Mouse (Mus musculus) forebrain, embryonic 16.5 days (tissue): Measurements from ENCODE around the gene H2-T24. TPM values are rescaled to one million over a fixed set of nuclear protein-coding genes. Genes with fewer than 3 reads are reported as not detected.

Experiments used
- ATAC-seq: fragments of 200-750 bp; cut with Nextera tagmentation; 2 replicates; pipeline ENCODE4 v1.8.0; 2017; ENCODE audit warnings: mild to moderate bottlenecking, moderate library complexity
- H3K27ac ChIP-seq: fragments of 300-500 bp; sonication (generic); 2 replicates; pipeline ENCODE4 v1.5.1; 2014; ENCODE audit warnings: low read length, control low read depth
- H3K27me3 ChIP-seq: fragments of 300-500 bp; sonication (generic); replicated peaks from 2 replicates; pipeline ENCODE4 v1.6.1; 2014; ENCODE audit warnings: low read length; ENCODE audit not compliant: control insufficient read depth, insufficient read depth
- H3K36me3 ChIP-seq: fragments of 300-500 bp; sonication (generic); 2 replicates; pipeline ENCODE4 v1.6.1; 2014; ENCODE audit not compliant: control insufficient read depth, insufficient read depth
- H3K4me1 ChIP-seq: fragments of 300-500 bp; sonication (generic); replicated peaks from 2 replicates; pipeline ENCODE4 v1.6.1; 2014; ENCODE audit warnings: low read length; ENCODE audit not compliant: control insufficient read depth, insufficient read depth
- H3K4me2 ChIP-seq: fragments of 300-500 bp; sonication (generic); 2 replicates; pipeline ENCODE4 v1.6.1; 2014; ENCODE audit warnings: mild to moderate bottlenecking, low read length, control low read depth
- H3K4me3 ChIP-seq: fragments of 300-500 bp; sonication (generic); replicated peaks from 2 replicates; pipeline ENCODE4 v1.5.1; 2014; ENCODE audit warnings: mild to moderate bottlenecking, low read length, control low read depth
- H3K9ac ChIP-seq: fragments of 300-500 bp; sonication (generic); replicated peaks from 2 replicates; pipeline ENCODE4 v1.6.1; 2014; ENCODE audit warnings: low read depth, low read length, control low read depth
- H3K9me3 ChIP-seq: fragments of 300-500 bp; sonication (generic); 2 replicates; pipeline ENCODE4 v1.6.1; 2016; ENCODE audit warnings: low read length; ENCODE audit not compliant: control insufficient read depth
- WGBS: fragments of 180-500 bp; shearing (Covaris S2); extraction: QIAGEN DNeasy Blood & Tissue Kit; methylation state at CpG from one replicate; pipeline ENCODE4 v1.1.7; 2014; 5-methylcytosine and 5-hydroxymethylcytosine counted together
- polyA plus RNA-seq: library from polyadenylated mRNA; unstranded; fragments of >200 nt; fragmentation: Nextera tagmentation; extraction: Ambion mirVana; gene quantifications from 2 replicates; pipeline ENCODE4 v1.2.1, GENCODE M21; 2015

Gene H2-T24
- polyA plus RNA-seq, 1 experiment from 2014 or later, result 6.4 TPM

DNA sequence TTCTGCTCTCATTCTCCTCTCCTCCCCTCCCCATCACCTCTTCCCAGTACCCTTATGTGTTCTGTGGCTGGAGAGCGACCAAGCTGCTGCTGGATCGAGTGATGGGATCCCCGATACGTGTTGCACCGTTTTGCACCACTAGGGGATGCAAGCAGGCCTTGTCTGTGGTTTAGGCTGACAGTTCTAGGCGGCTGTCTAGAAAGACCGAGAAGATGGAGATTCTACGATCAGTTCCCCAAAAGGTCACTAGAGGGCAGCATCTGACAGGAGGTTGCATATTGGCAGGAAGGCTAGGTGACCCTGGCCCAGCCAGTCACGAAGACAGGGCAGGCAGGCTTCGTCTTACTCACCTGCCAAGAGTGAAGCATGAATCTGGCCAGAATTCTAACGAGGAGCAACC lies 23.4 kb downstream of the H2-T24 start:
- Histone ChIP-seq H3K4me2 (no peak overlapping the region), H3K27me3 (no peaks in the 10 kb centered on the region), H3K9ac (no peak overlapping the region), H3K9me3 (no peaks in the 10 kb centered on the region), H3K36me3 (no peaks in the 10 kb centered on the region), H3K4me1 (peaks cover 26% of the 10 kb centered on the region), H3K4me3 (no peak overlapping the region), H3K27ac (no peak overlapping the region)
- under 1% methylated on average over 11 of the region's 11 CpGs for WGBS
- ATAC-seq, result peak; percentile 67

DNA sequence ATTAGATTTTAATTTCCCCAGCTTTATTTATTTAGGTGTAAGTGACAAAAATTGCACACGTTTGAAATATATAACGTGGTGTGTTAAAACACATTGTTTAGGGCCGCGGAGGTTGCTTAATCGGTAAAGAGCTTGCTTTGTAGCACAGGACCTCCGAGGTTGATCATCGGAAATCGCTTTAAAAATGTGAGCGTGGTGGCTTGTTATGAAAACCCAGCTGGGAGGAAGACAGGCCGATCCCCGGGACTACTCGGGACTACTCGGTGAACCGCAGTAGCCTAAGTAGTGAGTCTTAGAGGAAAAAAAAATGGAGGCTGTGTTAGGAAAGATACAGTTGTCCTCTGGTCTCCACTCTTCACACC lies 25.5 kb downstream of the H2-T24 start:
- no peak for ATAC-seq
- Histone ChIP-seq H3K9ac (peak overlapping the region; percentile 60), H3K36me3 (no peaks in the 10 kb centered on the region), H3K27me3 (no peaks in the 10 kb centered on the region), H3K27ac (peak overlapping the region; percentile 75; the same call in 1 of the 2 replicates), H3K9me3 (no peaks in the 10 kb centered on the region), H3K4me2 (peak overlapping the region; percentile 78), H3K4me1 (peaks cover 26% of the 10 kb centered on the region), H3K4me3 (peak overlapping the region; percentile 67)
- WGBS, result 5% methylated on average over 14 of the region's 14 CpGs

DNA sequence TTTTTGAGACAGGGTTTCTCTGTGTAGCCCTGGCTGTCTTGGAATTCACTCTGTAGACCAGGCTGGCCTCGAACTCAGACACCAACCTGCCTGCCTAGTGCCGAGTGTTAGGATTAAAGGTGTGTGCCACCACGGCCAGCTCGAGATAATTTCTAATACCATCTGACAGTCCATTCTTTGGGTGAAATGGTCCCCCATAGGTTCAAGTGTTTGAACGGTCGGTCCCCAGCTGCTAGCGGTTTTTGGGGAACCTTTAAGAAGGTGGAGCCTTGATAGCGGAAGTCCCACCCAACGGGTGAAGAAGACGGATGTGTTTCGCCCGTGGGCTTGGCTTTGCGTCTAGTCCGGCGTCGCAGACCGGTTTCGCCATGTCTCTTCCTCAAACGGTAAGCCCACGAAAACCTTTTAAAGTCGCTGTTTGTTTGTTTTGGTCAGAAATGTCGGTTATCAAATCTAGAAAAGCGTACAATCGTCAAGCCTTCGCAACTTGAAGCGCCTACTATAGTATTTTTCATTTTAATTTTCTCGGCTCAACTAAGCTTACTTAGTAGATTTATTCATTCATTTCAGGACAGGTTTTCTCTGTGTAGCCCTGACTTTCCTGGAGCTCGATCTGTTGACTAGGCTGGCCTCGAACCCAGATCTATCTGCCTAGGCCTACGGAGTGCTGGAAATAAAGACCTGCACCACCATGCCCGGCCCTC lies 26.0 kb downstream of the H2-T24 start:
- 3% methylated on average over 31 of the region's 31 CpGs for WGBS
- Histone ChIP-seq H3K4me1 (peaks cover 26% of the 10 kb centered on the region), H3K27me3 (no peaks in the 10 kb centered on the region), H3K4me3 (peak overlapping the region; percentile 67), H3K9ac (peak overlapping the region; percentile 60), H3K4me2 (peak overlapping the region; percentile 78), H3K36me3 (peaks cover under 1% of the 10 kb centered on the region; the same call in 1 of the 2 replicates), H3K9me3 (no peaks in the 10 kb centered on the region), H3K27ac (peak overlapping the region; percentile 75)
- ATAC-seq, result peak; percentile 77

DNA sequence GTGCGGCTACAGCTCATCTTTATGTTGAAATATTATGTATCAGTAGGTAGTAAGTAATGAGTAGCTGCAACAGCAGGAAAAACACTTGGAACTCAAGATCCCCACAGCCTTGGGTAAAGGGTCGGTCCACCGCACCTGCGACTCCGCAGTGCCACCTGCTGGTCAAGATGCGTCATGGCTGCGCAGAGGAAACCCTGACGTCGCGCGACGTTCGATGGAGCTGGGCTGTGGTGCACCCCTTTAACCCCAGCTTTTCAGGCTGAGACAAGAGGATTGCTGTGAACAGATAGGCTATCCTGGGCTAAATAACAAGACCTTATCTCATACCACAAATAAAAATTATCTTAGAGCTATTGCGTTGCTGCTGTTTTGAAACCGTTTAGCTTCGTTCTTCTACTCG lies 26.7 kb downstream of the H2-T24 start:
- peak overlapping the region; percentile 44 for H3K4me2 ChIP-seq
- no peaks in the 10 kb centered on the region for H3K27me3 ChIP-seq
- peak; percentile 73 for ATAC-seq
- WGBS, result 8% methylated on average over 17 of the region's 17 CpGs
- no peak overlapping the region for H3K27ac ChIP-seq
- H3K4me1 ChIP-seq, result peaks cover 26% of the 10 kb centered on the region
- no peak overlapping the region for H3K9ac ChIP-seq
- H3K36me3 ChIP-seq, result peaks cover 3% of the 10 kb centered on the region; the same call in 1 of the 2 replicates
- H3K9me3 ChIP-seq, result no peaks in the 10 kb centered on the region
- H3K4me3 ChIP-seq, result peak overlapping the region; percentile 67

DNA sequence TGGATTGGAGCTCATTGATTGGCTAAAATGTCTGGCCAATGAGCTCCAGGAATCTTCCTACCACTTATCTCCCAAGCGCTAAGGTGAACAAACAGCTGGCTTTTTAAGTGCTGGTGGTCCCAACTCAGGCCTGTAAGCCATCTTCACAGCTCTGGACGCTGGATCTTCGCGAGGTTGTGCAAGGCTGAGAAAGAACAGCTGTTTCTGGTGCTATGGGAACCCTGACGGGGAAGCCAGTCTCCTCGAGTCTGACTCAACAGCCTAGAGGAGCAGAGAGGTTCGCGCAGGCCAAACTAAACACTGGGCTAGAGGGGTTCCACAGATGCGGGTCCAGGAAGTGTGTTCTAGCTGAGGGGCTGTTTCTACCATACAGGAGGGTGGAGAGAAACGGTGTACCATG lies 28.6 kb downstream of the H2-T24 start:
- Histone ChIP-seq H3K4me1 (peaks cover 17% of the 10 kb centered on the region), H3K9ac (no peak overlapping the region), H3K9me3 (no peaks in the 10 kb centered on the region), H3K36me3 (peaks cover 3% of the 10 kb centered on the region; the same call in 1 of the 2 replicates), H3K27ac (no peak overlapping the region), H3K4me3 (no peak overlapping the region), H3K4me2 (no peak overlapping the region), H3K27me3 (no peaks in the 10 kb centered on the region)
- WGBS, result 49% methylated on average over 10 of the region's 10 CpGs
- ATAC-seq, result no peak

DNA sequence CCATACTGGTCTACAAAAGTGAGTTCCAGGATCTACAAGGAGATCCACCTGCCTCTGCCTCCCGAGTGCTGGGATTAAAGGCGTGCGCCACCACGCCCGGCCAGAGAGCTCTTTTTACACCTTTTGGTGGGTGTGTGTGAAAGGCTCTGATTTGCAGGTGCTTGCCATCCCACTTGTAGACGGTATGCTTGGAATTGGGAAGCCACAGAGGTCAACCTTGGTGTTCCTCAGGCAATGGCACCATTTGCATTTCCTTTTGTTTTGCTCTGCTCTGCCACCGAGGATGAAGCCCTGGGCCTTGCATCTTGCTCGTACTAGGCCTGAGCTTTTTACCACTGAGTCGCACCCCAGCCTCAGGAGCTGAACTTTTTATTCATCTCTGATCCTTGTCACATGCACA lies 38.6 kb downstream of the H2-T24 start:
- no peak overlapping the region for H3K27ac ChIP-seq
- peaks cover 17% of the 10 kb centered on the region for H3K4me1 ChIP-seq
- no peaks in the 10 kb centered on the region for H3K9me3 ChIP-seq
- 90% methylated on average over 9 of the region's 9 CpGs for WGBS
- H3K4me3 ChIP-seq, result no peak overlapping the region
- no peak for ATAC-seq
- no peaks in the 10 kb centered on the region for H3K27me3 ChIP-seq
- H3K36me3 ChIP-seq, result peaks cover 7% of the 10 kb centered on the region; the same call in 1 of the 2 replicates
- H3K4me2 ChIP-seq, result no peak overlapping the region
- no peak overlapping the region for H3K9ac ChIP-seq

DNA sequence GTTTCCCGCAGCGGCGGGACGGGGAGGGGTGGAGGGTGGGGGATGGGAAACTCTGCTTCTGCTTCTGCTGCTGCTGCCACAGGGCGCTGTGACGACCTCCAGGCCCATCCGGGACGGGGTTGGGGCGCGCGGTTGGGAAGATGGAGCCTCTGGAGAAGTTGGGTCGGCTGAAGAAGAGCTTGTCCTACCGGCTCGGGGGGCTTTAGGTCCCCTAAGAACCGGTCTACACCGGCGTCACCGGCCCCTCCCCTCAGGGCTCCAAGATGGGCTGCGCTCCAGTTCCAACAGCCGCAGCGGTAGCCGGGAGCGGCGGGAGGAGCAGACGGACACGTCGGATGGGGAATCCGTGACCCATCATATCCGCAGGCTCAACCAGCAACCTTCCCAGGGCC lies 40.0 kb downstream of the H2-T24 start:
- Histone ChIP-seq H3K4me3 (peak overlapping the region; percentile 97), H3K9ac (peak overlapping the region; percentile 76), H3K4me1 (peaks cover 17% of the 10 kb centered on the region), H3K27me3 (no peaks in the 10 kb centered on the region), H3K9me3 (no peaks in the 10 kb centered on the region), H3K36me3 (peaks cover 7% of the 10 kb centered on the region; the same call in 1 of the 2 replicates), H3K4me2 (peak overlapping the region; percentile 79), H3K27ac (peak overlapping the region; percentile 96)
- WGBS, result under 1% methylated on average over 29 of the region's 29 CpGs
- ATAC-seq, result peak; percentile 27

DNA sequence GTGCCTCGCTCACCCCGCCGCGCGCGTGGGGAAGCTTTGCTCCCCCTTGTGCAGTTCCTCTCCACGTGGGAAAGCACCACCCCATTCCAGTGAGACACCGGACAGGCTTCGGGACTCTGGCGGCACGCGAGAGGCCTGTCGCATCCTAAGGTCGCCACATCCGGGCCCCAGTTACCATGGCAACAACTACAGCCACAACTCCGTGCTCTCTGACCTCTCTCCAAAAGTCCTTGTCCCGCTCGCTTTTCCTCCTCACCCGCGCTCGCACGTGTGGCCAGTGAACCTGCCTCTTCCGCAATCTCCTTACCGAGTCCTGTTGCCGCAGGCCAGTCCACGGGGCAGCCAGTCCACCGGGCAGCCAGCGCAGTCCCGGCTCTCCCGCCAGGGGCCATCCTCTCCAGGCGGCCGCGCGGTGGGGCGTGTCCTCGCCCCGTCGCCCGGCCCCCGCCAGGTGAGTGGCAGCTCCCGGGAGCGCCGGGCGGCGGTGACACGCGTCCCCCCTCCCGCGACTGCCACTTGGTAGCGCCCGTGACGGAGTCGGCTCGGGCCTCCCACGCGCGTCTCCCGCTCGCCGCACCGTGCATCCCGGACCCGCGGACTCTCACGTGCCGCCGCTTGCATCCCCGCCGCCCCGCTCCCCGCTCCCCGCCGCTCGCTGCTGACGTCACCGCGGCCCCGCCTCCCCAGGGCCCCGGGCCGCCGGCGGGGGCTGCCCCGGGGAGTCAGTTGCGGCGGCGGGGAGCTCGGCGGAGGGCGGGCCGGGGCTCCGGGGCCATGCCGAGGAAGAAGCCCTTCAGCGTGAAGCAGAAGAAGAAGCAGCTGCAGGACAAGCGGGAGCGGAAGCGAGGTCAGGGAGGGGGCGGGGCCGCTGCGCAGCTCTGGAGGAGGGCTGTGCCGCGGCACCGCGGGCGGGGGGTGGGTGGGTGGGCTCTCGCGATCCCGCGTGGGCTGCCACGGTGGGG lies 40.7 kb downstream of the H2-T24 start, which contains the start of the genes Gnl1 and Prr3:
TSS of gene Gnl1 (plus strand) at position 451 of the 962 bp plus-strand sequence.
TSS of gene Prr3 (minus strand) at position 836 of the 962 bp plus-strand sequence.
- H3K36me3 ChIP-seq, result peaks cover 7% of the 10 kb centered on the region; the same call in 1 of the 2 replicates
- H3K27me3 ChIP-seq, result no peaks in the 10 kb centered on the region
- ATAC-seq, result peak; percentile 79
- under 1% methylated on average over 83 of the region's 109 CpGs for WGBS
- peak within 1 kb of the TSS; percentile 79 for H3K4me2 ChIP-seq
- no peaks in the 10 kb centered on the region for H3K9me3 ChIP-seq
- peak within 1 kb of the TSS; percentile 96 for H3K27ac ChIP-seq
- peak within 1 kb of the TSS; percentile 97 for H3K4me3 ChIP-seq
- H3K4me1 ChIP-seq, result peaks cover 17% of the 10 kb centered on the region
- H3K9ac ChIP-seq, result peak within 1 kb of the TSS; percentile 76

DNA sequence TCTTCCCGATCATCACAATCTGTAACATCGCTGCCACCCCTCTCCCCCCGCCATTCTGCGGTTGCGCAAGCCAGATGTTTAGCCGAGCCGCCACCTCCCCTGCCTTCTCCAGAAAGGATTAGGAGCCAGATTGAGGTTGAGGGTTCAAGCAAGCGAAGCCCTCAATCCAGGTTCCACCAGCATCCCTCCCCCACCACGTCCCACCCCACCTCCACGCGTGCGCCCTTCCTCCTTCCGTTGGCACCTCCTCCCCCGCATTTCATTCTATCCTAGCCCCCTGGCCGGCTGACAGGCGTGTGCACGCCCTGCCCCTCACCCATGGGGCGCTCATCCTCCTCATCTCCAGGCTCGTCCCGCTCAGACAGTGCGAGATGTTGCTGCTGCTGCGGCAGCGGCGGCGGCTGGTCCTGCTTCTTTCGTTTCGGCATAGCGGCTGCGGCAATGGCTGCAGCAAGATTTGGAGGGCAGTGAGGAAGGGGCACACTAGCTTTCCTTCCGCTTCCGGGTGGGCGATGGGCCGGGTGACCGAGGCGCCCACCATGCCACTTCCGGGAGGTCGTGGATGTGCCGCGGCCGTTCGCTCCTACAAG lies 41.5 kb downstream of the H2-T24 start:
- Histone ChIP-seq H3K9ac (peak overlapping the region; percentile 76), H3K27ac (peak overlapping the region; percentile 96), H3K36me3 (peaks cover 8% of the 10 kb centered on the region), H3K4me1 (peaks cover 17% of the 10 kb centered on the region), H3K4me2 (peak overlapping the region; percentile 79), H3K9me3 (no peaks in the 10 kb centered on the region), H3K4me3 (peak overlapping the region; percentile 97), H3K27me3 (no peaks in the 10 kb centered on the region)
- WGBS, result under 1% methylated on average over 40 of the region's 41 CpGs
- peak; percentile 86 for ATAC-seq
